Mouse (Mus musculus) hindbrain, embryonic 15.5 days (tissue): ENCODE results near the gene Dydc1. TPM values are rescaled to one million over a fixed set of nuclear protein-coding genes. Genes with fewer than 3 reads are reported as not detected.
"Not testable (repeated sequence)": the region's sequence is repeated elsewhere in the genome, so short reads cannot be mapped to it uniquely, and the experiment has no call there.

ENCODE experiments used
- ATAC-seq: fragments of 200-750 bp; cut with Nextera tagmentation; 2 replicates; pipeline ENCODE4 v1.8.0; 2017; ENCODE audit warnings: low read depth, moderate number of reproducible peaks, moderate TSS enrichment; ENCODE audit not compliant: low FRiP score
- H3K27ac ChIP-seq: fragments of 300-500 bp; sonication (generic); replicated peaks from 2 replicates; pipeline ENCODE4 v1.5.1; 2015; ENCODE audit warnings: mild to moderate bottlenecking, inconsistent platforms
- H3K27me3 ChIP-seq: fragments of 300-500 bp; sonication (generic); 2 replicates; pipeline ENCODE4 v1.6.1; 2015; ENCODE audit warnings: control low read depth, inconsistent platforms
- H3K36me3 ChIP-seq: fragments of 300-500 bp; sonication (generic); 2 replicates; pipeline ENCODE4 v1.6.1; 2015; ENCODE audit warnings: control low read depth, inconsistent platforms
- H3K4me1 ChIP-seq: fragments of 300-500 bp; sonication (generic); replicated peaks from 2 replicates; pipeline ENCODE4 v1.6.1; 2015; ENCODE audit warnings: control low read depth, inconsistent platforms
- H3K4me2 ChIP-seq: fragments of 300-500 bp; sonication (generic); 2 replicates; pipeline ENCODE4 v1.6.1; 2015; ENCODE audit warnings: moderate library complexity, mild to moderate bottlenecking, inconsistent platforms
- H3K4me3 ChIP-seq: fragments of 300-500 bp; sonication (generic); 2 replicates; pipeline ENCODE4 v1.5.1; 2015; ENCODE audit warnings: mild to moderate bottlenecking, inconsistent platforms
- H3K9ac ChIP-seq: fragments of 300-500 bp; sonication (generic); 2 replicates; pipeline ENCODE4 v1.6.1; 2015; ENCODE audit warnings: inconsistent platforms
- H3K9me3 ChIP-seq: fragments of 300-500 bp; sonication (generic); 2 replicates; pipeline ENCODE4 v1.6.1; 2016; ENCODE audit warnings: control low read depth, inconsistent platforms
- WGBS: fragments of 180-500 bp; shearing (Covaris S2); methylation state at CpG from one replicate; pipeline ENCODE4 v1.1.7; 2015; 5-methylcytosine and 5-hydroxymethylcytosine counted together
- polyA plus RNA-seq: library from polyadenylated mRNA; unstranded; fragments of >200 nt; fragmentation: Nextera tagmentation; extraction: Ambion mirVana; gene quantifications from 2 replicates; pipeline ENCODE4 v1.2.1, GENCODE M21; 2015

Gene Dydc1
- polyA plus RNA-seq = not detected in 2 replicates

- Histone ChIP-seq H3K4me3 (peak within 1 kb of the TSS; percentile 45), H3K27ac (no peak within 1 kb of the TSS), H3K27me3 (no peaks in the 10 kb centered on the region), H3K4me2 (peak within 1 kb of the TSS; percentile 89), H3K36me3 (no peaks in the 10 kb centered on the region), H3K4me1 (peaks cover 6% of the 10 kb centered on the region), H3K9me3 (no peaks in the 10 kb centered on the region), H3K9ac (peak within 1 kb of the TSS; percentile 31)
- WGBS = 12% methylated on average over 23 of the region's 23 CpGs
- ATAC-seq = peak; percentile 92
These were observed at the start of gene Dydc1 for GRCm38 (mm10) chr14:41072229-41072943. TSS of gene Dydc1 (plus strand) at chr14:41072911.

- no peak overlapping the region for H3K9ac ChIP-seq
- H3K4me1 ChIP-seq = no peaks in the 10 kb centered on the region
- ATAC-seq = no peak
- no peaks in the 10 kb centered on the region for H3K36me3 ChIP-seq
- no peaks in the 10 kb centered on the region for H3K9me3 ChIP-seq
- H3K27me3 ChIP-seq = no peaks in the 10 kb centered on the region
- no peak overlapping the region for H3K27ac ChIP-seq
- WGBS = 93% methylated on average over 2 of the region's 2 CpGs
- H3K4me3 ChIP-seq = no peak overlapping the region
- no peak overlapping the region for H3K4me2 ChIP-seq
These were observed 47.6 kb upstream of the Dydc1 start for GRCm38 (mm10) chr14:41025087-41025486.

- Histone ChIP-seq H3K9ac (no peak overlapping the region), H3K9me3 (no peaks in the 10 kb centered on the region), H3K27ac (no peak overlapping the region), H3K4me2 (no peak overlapping the region), H3K4me1 (no peaks in the 10 kb centered on the region), H3K4me3 (no peak overlapping the region), H3K36me3 (no peaks in the 10 kb centered on the region), H3K27me3 (no peaks in the 10 kb centered on the region)
- 85% methylated on average over 7 of the region's 7 CpGs for WGBS
- no peak for ATAC-seq
These were observed 47.0 kb upstream of the Dydc1 start for GRCm38 (mm10) chr14:41025594-41026284.

- Histone ChIP-seq H3K4me2 (no peak overlapping the region), H3K4me3 (no peak overlapping the region), H3K9me3 (no peaks in the 10 kb centered on the region), H3K36me3 (no peaks in the 10 kb centered on the region), H3K27ac (no peak overlapping the region), H3K27me3 (no peaks in the 10 kb centered on the region), H3K4me1 (no peaks in the 10 kb centered on the region), H3K9ac (no peak overlapping the region)
- no peak for ATAC-seq
- WGBS = 85% methylated on average over 4 of the region's 4 CpGs
These were observed 43.4 kb upstream of the Dydc1 start for GRCm38 (mm10) chr14:41029303-41029702.

- WGBS = 88% methylated on average over 6 of the region's 6 CpGs
- no peaks in the 10 kb centered on the region for H3K9me3 ChIP-seq
- H3K4me2 ChIP-seq = no peak overlapping the region
- no peaks in the 10 kb centered on the region for H3K27me3 ChIP-seq
- no peak overlapping the region for H3K4me3 ChIP-seq
- H3K36me3 ChIP-seq = no peaks in the 10 kb centered on the region
- H3K9ac ChIP-seq = no peak overlapping the region
- no peak for ATAC-seq
- H3K27ac ChIP-seq = no peak overlapping the region
- H3K4me1 ChIP-seq = no peaks in the 10 kb centered on the region
These were observed 41.7 kb upstream of the Dydc1 start for GRCm38 (mm10) chr14:41030989-41031513.

- Histone ChIP-seq H3K4me3 (no peak overlapping the region), H3K4me2 (no peak overlapping the region), H3K9ac (no peak overlapping the region), H3K36me3 (no peaks in the 10 kb centered on the region), H3K4me1 (no peaks in the 10 kb centered on the region), H3K27ac (no peak overlapping the region), H3K9me3 (no peaks in the 10 kb centered on the region), H3K27me3 (no peaks in the 10 kb centered on the region)
- 0 out of 2 replicates have a peak, but pooled peaks have one; percentile 27 for ATAC-seq
- 56% methylated on average over 13 of the region's 13 CpGs for WGBS
These were observed 39.3 kb upstream of the Dydc1 start for GRCm38 (mm10) chr14:41033135-41034110.

- no peak overlapping the region for H3K27ac ChIP-seq
- no peak overlapping the region for H3K4me3 ChIP-seq
- no peaks in the 10 kb centered on the region for H3K4me1 ChIP-seq
- ATAC-seq = peak; percentile 48; the same call in 1 of the 2 replicates
- no peaks in the 10 kb centered on the region for H3K36me3 ChIP-seq
- H3K4me2 ChIP-seq = no peak overlapping the region
- H3K9me3 ChIP-seq = no peaks in the 10 kb centered on the region
- H3K27me3 ChIP-seq = no peaks in the 10 kb centered on the region
- H3K9ac ChIP-seq = no peak overlapping the region
- 38% methylated on average over 6 of the region's 6 CpGs for WGBS
These were observed 37.4 kb upstream of the Dydc1 start for GRCm38 (mm10) chr14:41035146-41035798.

GRCm38 (mm10) chr14:41047402-41047801 is 25.3 kb upstream of the Dydc1 start:
- 77% methylated on average over 2 of the region's 2 CpGs for WGBS
- H3K4me3 ChIP-seq = no peak overlapping the region
- no peak overlapping the region for H3K9ac ChIP-seq
- no peak overlapping the region for H3K27ac ChIP-seq
- H3K9me3 ChIP-seq = no peaks in the 10 kb centered on the region
- ATAC-seq = no peak
- H3K36me3 ChIP-seq = no peaks in the 10 kb centered on the region
- H3K4me1 ChIP-seq = no peaks in the 10 kb centered on the region
- H3K27me3 ChIP-seq = no peaks in the 10 kb centered on the region
- no peak overlapping the region for H3K4me2 ChIP-seq

- H3K9ac ChIP-seq = no peak overlapping the region
- no peak overlapping the region for H3K4me2 ChIP-seq
- H3K27ac ChIP-seq = no peak overlapping the region
- no peak overlapping the region for H3K4me3 ChIP-seq
- no peaks in the 10 kb centered on the region for H3K9me3 ChIP-seq
- no peak for ATAC-seq
- H3K36me3 ChIP-seq = no peaks in the 10 kb centered on the region
- WGBS = 77% methylated on average over 6 of the region's 6 CpGs
- no peaks in the 10 kb centered on the region for H3K27me3 ChIP-seq
- H3K4me1 ChIP-seq = no peaks in the 10 kb centered on the region
These were observed 22.2 kb upstream of the Dydc1 start for GRCm38 (mm10) chr14:41050471-41050870.

- no peak for ATAC-seq
- Histone ChIP-seq H3K36me3 (no peaks in the 10 kb centered on the region), H3K4me1 (no peaks in the 10 kb centered on the region), H3K9me3 (no peaks in the 10 kb centered on the region), H3K4me3 (no peak overlapping the region), H3K4me2 (no peak overlapping the region), H3K27me3 (no peaks in the 10 kb centered on the region), H3K27ac (no peak overlapping the region), H3K9ac (no peak overlapping the region)
- WGBS = 82% methylated on average over 5 of the region's 5 CpGs
These were observed 20.2 kb upstream of the Dydc1 start for GRCm38 (mm10) chr14:41052481-41052880.

- H3K4me2 ChIP-seq, ATAC-seq, H3K27ac ChIP-seq, H3K4me3 ChIP-seq, H3K9ac ChIP-seq, H3K9me3 ChIP-seq, H3K36me3 ChIP-seq, H3K27me3 ChIP-seq, H3K4me1 ChIP-seq: not testable (repeated sequence)
- 45% methylated on average over 3 of the region's 4 CpGs for WGBS
These were observed 19.5 kb upstream of the Dydc1 start for GRCm38 (mm10) chr14:41053190-41053589.
